Mouse (Mus musculus) limb, embryonic 13.5 days (tissue): ENCODE results near the gene Lmbrd2. TPM values are rescaled to one million over a fixed set of nuclear protein-coding genes. Genes with fewer than 3 reads are reported as not detected.
"Not testable (repeated sequence)": the region's sequence is repeated elsewhere in the genome, so short reads cannot be mapped to it uniquely, and the experiment has no call there.

Source experiments
- ATAC-seq: fragments of 200-750 bp; cut with Nextera tagmentation; 2 replicates; pipeline ENCODE4 v1.8.0; 2017; ENCODE audit warnings: low read depth, moderate number of reproducible peaks, moderate TSS enrichment; ENCODE audit not compliant: low FRiP score
- H3K27ac ChIP-seq: fragments of 300-500 bp; sonication (generic); 2 replicates; pipeline ENCODE4 v1.5.1; 2015; ENCODE audit warnings: inconsistent platforms, mild to moderate bottlenecking, moderate library complexity
- H3K27me3 ChIP-seq: fragments of 300-500 bp; sonication (generic); 2 replicates; pipeline ENCODE4 v1.6.1; 2015; ENCODE audit warnings: mild to moderate bottlenecking, inconsistent platforms
- H3K36me3 ChIP-seq: fragments of 300-500 bp; sonication (generic); 2 replicates; pipeline ENCODE4 v1.6.1; 2015; ENCODE audit warnings: inconsistent platforms, mild to moderate bottlenecking, moderate library complexity
- H3K4me1 ChIP-seq: fragments of 300-500 bp; sonication (generic); 2 replicates; pipeline ENCODE4 v1.6.1; 2015; ENCODE audit warnings: inconsistent platforms
- H3K4me2 ChIP-seq: fragments of 300-500 bp; sonication (generic); replicated peaks from 2 replicates; pipeline ENCODE4 v1.6.1; 2015; ENCODE audit warnings: inconsistent platforms, mild to moderate bottlenecking, moderate library complexity
- H3K4me3 ChIP-seq: fragments of 300-500 bp; sonication (generic); 2 replicates; pipeline ENCODE4 v1.5.1; 2015; ENCODE audit warnings: moderate library complexity, mild to moderate bottlenecking, inconsistent platforms
- H3K9ac ChIP-seq: fragments of 300-500 bp; sonication (generic); 2 replicates; pipeline ENCODE4 v1.6.1; 2015; ENCODE audit warnings: mild to moderate bottlenecking, inconsistent platforms
- H3K9me3 ChIP-seq: fragments of 300-500 bp; sonication (generic); 2 replicates; pipeline ENCODE4 v1.6.1; 2016; ENCODE audit warnings: inconsistent platforms
- WGBS: fragments of 180-500 bp; shearing (Covaris S2); methylation state at CpG from one replicate; pipeline ENCODE4 v1.1.7; 2015; 5-methylcytosine and 5-hydroxymethylcytosine counted together
- polyA plus RNA-seq: library from polyadenylated mRNA; unstranded; fragments of >200 nt; fragmentation: Nextera tagmentation; extraction: Ambion mirVana; gene quantifications from 2 replicates; pipeline ENCODE4 v1.2.1, GENCODE M21; 2015

Lmbrd2 gene
- polyA plus RNA-seq, 1 experiment from 2014 or later: 2.5 TPM

DNA sequence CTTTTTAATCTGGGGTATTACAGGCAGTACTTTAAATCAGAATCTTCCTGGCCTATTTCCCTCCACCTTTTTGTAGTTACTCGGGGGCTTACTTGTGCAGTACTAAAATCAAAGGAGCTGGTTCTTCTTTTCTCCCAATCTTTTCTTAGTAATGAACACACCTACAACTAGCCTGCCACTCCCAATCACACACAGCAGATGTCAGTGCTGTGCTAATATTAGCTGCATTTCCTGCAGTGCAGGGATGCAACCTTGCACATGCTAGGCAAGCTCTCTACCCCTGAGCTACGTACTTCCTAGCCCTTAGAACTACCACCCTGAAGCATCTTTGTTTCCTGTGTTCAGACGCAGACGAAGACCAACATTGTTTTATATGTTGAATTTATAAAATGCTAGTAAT lies 90.6 kb downstream of the Lmbrd2 start:
- H3K9ac ChIP-seq, H3K4me2 ChIP-seq, H3K27ac ChIP-seq, ATAC-seq, H3K4me1 ChIP-seq, H3K36me3 ChIP-seq, H3K27me3 ChIP-seq, H3K4me3 ChIP-seq, H3K9me3 ChIP-seq: not testable (repeated sequence)
- WGBS: 77% methylated on average over 4 of the region's 4 CpGs

DNA sequence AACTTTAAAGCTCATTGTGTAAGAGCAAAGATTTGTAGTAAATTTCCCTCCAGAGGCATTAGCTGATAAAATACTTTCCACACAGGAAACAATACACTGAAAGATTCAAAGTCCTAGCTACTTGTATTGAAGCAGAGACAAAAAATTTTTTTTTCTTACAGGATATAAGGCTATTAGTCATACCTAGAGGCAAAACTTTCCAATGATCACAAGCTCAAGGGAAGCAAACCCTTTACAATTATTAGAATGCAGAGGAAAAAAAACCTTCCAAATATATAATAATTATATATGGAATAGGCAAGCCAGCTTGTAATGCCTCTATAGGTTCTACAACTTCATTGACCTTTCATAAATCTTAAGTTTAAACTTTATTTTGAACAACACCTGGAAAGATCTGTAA lies 106.0 kb downstream of the Lmbrd2 start:
- ATAC-seq: no peak
- Histone ChIP-seq H3K9me3 (no peaks in the 10 kb centered on the region), H3K4me1 (no peaks in the 10 kb centered on the region), H3K27ac (no peak overlapping the region), H3K4me2 (no peak overlapping the region), H3K36me3 (no peaks in the 10 kb centered on the region), H3K27me3 (no peaks in the 10 kb centered on the region), H3K4me3 (no peak overlapping the region), H3K9ac (no peak overlapping the region)

Other genes starting within 250 kb of the Lmbrd2 start
- 0.24 and 0.41 TPM in 2 replicates for gene Ranbp3l, start 172.6 kb upstream of the Lmbrd2 start, polyA plus RNA-seq
- gene Nadk2, start 69.3 kb upstream of the Lmbrd2 start, polyA plus RNA-seq: 25.4 and 27.9 TPM in 2 replicates
- 99.9 and 107 TPM in 2 replicates for gene Skp2, start 14.9 kb downstream of the Lmbrd2 start, polyA plus RNA-seq
- not detected in 2 replicates for gene Ugt3a1, start 136.3 kb downstream of the Lmbrd2 start, polyA plus RNA-seq
- gene Ugt3a2, start 195.0 kb downstream of the Lmbrd2 start, polyA plus RNA-seq: not detected in 2 replicates